Mouse (Mus musculus) limb, embryonic 14.5 days (tissue): ENCODE measurements at regions not wholly inside any gene's neighbourhood (a gene's known extent, or its start where the extent isn't known, plus 50 kb on each side); places are given as distances from the start of the nearest gene placed in this dataset.
A peak's percentile ranks its signal among the peaks of the same experiment; 100 is the strongest.

Experiments used
- ATAC-seq: fragments of 200-750 bp; cut with Nextera tagmentation; 2 replicates; pipeline ENCODE4 v1.8.0; 2017; ENCODE audit warnings: low read depth, moderate number of reproducible peaks, moderate TSS enrichment; ENCODE audit not compliant: low FRiP score
- DNase-seq: peaks from one replicate; pipeline ENCODE4 v3.0.0-alpha.2; 2015; ENCODE audit warnings: low spot score
- H3K27ac ChIP-seq: fragments of 300-500 bp; sonication (generic); replicated peaks from 2 replicates; pipeline ENCODE4 v1.5.1; 2014; ENCODE audit warnings: low read depth, mild to moderate bottlenecking, low read length, moderate library complexity, mixed read lengths
- H3K27me3 ChIP-seq: fragments of 300-500 bp; sonication (generic); 2 replicates; pipeline ENCODE4 v1.6.1; 2014; ENCODE audit warnings: low read length, mixed read lengths; ENCODE audit not compliant: control insufficient read depth, insufficient read depth
- H3K36me3 ChIP-seq: fragments of 300-500 bp; sonication (generic); 2 replicates; pipeline ENCODE4 v1.6.1; 2014; ENCODE audit warnings: mild to moderate bottlenecking, low read length, moderate library complexity, mixed read lengths; ENCODE audit not compliant: control insufficient read depth, insufficient read depth
- H3K4me1 ChIP-seq: fragments of 300-500 bp; sonication (generic); 2 replicates; pipeline ENCODE4 v1.6.1; 2014; ENCODE audit warnings: antibody characterized with exemption, low read length, mixed read lengths; ENCODE audit not compliant: control insufficient read depth, insufficient read depth
- H3K4me2 ChIP-seq: fragments of 300-500 bp; sonication (generic); replicated peaks from 2 replicates; pipeline ENCODE4 v1.6.1; 2014; ENCODE audit warnings: low read depth, mild to moderate bottlenecking, low read length, moderate library complexity; ENCODE audit not compliant: severe bottlenecking
- H3K4me3 ChIP-seq: fragments of 300-500 bp; sonication (generic); replicated peaks from 2 replicates; pipeline ENCODE4 v1.5.1; 2014; ENCODE audit warnings: low read length
- H3K9ac ChIP-seq: fragments of 300-500 bp; sonication (generic); 2 replicates; pipeline ENCODE4 v1.6.1; 2014; ENCODE audit warnings: mild to moderate bottlenecking, low read depth, low read length, moderate library complexity; ENCODE audit not compliant: severe bottlenecking
- H3K9me3 ChIP-seq: fragments of 300-500 bp; sonication (generic); 2 replicates; pipeline ENCODE4 v1.6.1; 2016; ENCODE audit warnings: low read length; ENCODE audit not compliant: control insufficient read depth
- POLR2A ChIP-seq: fragments of 200-500 bp; IDR thresholded peaks from 2 replicates; pipeline ENCODE4 v1.8.0; 2012; ENCODE audit warnings: inconsistent platforms, mild to moderate bottlenecking, moderate library complexity, borderline replicate concordance; ENCODE audit not compliant: insufficient read depth, insufficient read length; ENCODE audit errors: extremely low read depth
- WGBS: fragments of 180-500 bp; shearing (Covaris S2); extraction: QIAGEN DNeasy Blood & Tissue Kit; methylation state at CpG from one replicate; pipeline ENCODE4 v1.1.7; 2014; 5-methylcytosine and 5-hydroxymethylcytosine counted together

GRCm38 (mm10) chr1:73644394-73644793 is 479.9 kb downstream of the Tns1 start:
- no peak overlapping the region for H3K9ac ChIP-seq
- H3K4me3 ChIP-seq = no peak overlapping the region
- WGBS = 46% methylated on average over 5 of the region's 5 CpGs
- no peaks in the 10 kb centered on the region for H3K27me3 ChIP-seq
- no peaks in the 10 kb centered on the region for H3K9me3 ChIP-seq
- peaks cover 17% of the 10 kb centered on the region for H3K4me1 ChIP-seq
- TF ChIP-seq POLR2A = no peak
- peak; percentile 69; the same call in 1 of the 2 replicates for ATAC-seq
- peak overlapping the region; percentile 53; the same call in 1 of the 2 replicates for H3K27ac ChIP-seq
- no peaks in the 10 kb centered on the region for H3K36me3 ChIP-seq
- DNase-seq = peak; percentile 68
- H3K4me2 ChIP-seq = no peak overlapping the region

GRCm38 (mm10) chr1:73643431-73643830 is 480.8 kb downstream of the Tns1 start:
- WGBS = 67% methylated on average over 5 of the region's 5 CpGs
- H3K4me2 ChIP-seq = no peak overlapping the region

GRCm38 (mm10) chr1:73642691-73643109 is 481.5 kb downstream of the Tns1 start:
- H3K4me3 ChIP-seq = no peak overlapping the region
- H3K9ac ChIP-seq = no peak overlapping the region
- no peak for DNase-seq
- H3K9me3 ChIP-seq = no peaks in the 10 kb centered on the region
- H3K27ac ChIP-seq = no peak overlapping the region
- no peak overlapping the region for H3K4me2 ChIP-seq
- H3K27me3 ChIP-seq = no peaks in the 10 kb centered on the region
- WGBS = 33% methylated on average over 7 of the region's 7 CpGs
- no peak for TF ChIP-seq POLR2A
- H3K36me3 ChIP-seq = no peaks in the 10 kb centered on the region
- H3K4me1 ChIP-seq = peaks cover 17% of the 10 kb centered on the region
- no peak for ATAC-seq

More at GRCm38 (mm10) chr1:73643431-73643830, 480.8 kb downstream of the Tns1 start:
- Histone ChIP-seq H3K27me3 (no peaks in the 10 kb centered on the region), H3K4me3 (no peak overlapping the region), H3K9me3 (no peaks in the 10 kb centered on the region), H3K27ac (no peak overlapping the region), H3K36me3 (no peaks in the 10 kb centered on the region), H3K9ac (no peak overlapping the region), H3K4me1 (peaks cover 17% of the 10 kb centered on the region)
- no peak for TF ChIP-seq POLR2A
- DNase-seq (no peak), ATAC-seq (no peak)

GRCm38 (mm10) chr1:73641456-73641855 is 482.8 kb downstream of the Tns1 start:
- no peak for DNase-seq
- no peak for ATAC-seq

GRCm38 (mm10) chr1:73640726-73641451 is 483.4 kb downstream of the Tns1 start:
- WGBS = 41% methylated on average over 12 of the region's 12 CpGs
- Histone ChIP-seq H3K9me3 (no peaks in the 10 kb centered on the region), H3K27me3 (no peaks in the 10 kb centered on the region), H3K36me3 (no peaks in the 10 kb centered on the region), H3K4me1 (peaks cover 17% of the 10 kb centered on the region), H3K4me2 (peak overlapping the region; percentile 6; the same call in 1 of the 2 replicates), H3K4me3 (no peak overlapping the region), H3K27ac (peak overlapping the region; percentile 38; the same call in 1 of the 2 replicates), H3K9ac (no peak overlapping the region)
- peak; percentile 53; the same call in 1 of the 2 replicates for ATAC-seq
- no peak for TF ChIP-seq POLR2A
- peak; percentile 25 for DNase-seq

More at GRCm38 (mm10) chr1:73641456-73641855, 482.8 kb downstream of the Tns1 start:
- peaks cover 17% of the 10 kb centered on the region for H3K4me1 ChIP-seq
- no peaks in the 10 kb centered on the region for H3K27me3 ChIP-seq
- no peak for TF ChIP-seq POLR2A
- no peak overlapping the region for H3K9ac ChIP-seq
- WGBS = 92% methylated on average over 8 of the region's 8 CpGs
- no peaks in the 10 kb centered on the region for H3K9me3 ChIP-seq
- H3K4me2 ChIP-seq = 0 out of 2 replicates have a peak overlapping the region, but pooled peaks have one; percentile 6
- H3K4me3 ChIP-seq = no peak overlapping the region
- peak overlapping the region; percentile 38; the same call in 1 of the 2 replicates for H3K27ac ChIP-seq
- H3K36me3 ChIP-seq = no peaks in the 10 kb centered on the region
